Mouse (Mus musculus) embryo, embryonic 11 days (tissue): Measurements from ENCODE around the gene Gm3543.
"Not testable (repeated sequence)": the region's sequence is repeated elsewhere in the genome, so short reads cannot be mapped to it uniquely, and the experiment has no call there.

ENCODE experiments used
- DNase-seq: peaks from one replicate; pipeline ENCODE4 v3.0.0-alpha.2; 2015

Gm3543 gene

DNA sequence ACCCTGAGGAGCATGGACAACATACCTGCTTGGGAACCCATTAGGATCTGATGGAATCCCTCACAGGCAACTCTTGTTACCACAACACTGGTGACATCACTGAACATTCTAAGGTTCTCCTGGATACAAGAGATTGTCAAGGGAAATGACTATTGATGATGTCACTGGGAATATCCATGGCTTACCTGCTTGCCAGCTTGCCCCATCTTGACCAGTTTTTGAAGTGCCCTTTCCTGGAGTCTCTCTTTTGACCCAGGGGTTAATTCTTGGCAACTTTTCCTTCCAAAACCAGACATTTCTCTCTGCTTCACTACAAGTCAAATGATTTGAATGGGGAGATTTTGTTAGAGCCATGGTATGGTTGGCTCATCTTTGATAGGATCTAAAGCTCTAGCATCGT is at the start of gene Gm3543:
Gene Gm3543, minus strand, starts transcription at position 101 of the 400 bp plus-strand sequence.
- not testable (repeated sequence) for DNase-seq

DNA sequence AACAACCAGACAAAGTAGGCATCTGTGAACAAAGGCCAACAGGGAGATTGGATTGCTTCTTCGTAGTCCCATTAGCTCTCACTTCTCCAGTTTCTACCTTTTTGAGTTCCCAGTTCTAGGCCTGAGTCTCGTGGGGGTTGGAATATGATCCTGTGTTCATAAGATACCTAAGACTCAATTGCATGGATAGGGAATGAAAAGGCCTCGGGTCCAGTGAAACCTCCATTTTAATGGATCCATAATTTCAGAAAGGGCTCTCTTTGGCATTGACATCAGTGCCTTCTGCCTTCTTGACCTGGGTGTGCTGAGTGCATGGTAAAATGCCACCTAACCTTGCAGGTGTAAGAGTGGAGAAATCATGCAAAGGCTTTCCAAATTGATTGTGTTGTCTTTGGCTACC is 14.5 kb downstream of the Gm3543 start:
- DNase-seq, result not testable (repeated sequence)

DNA sequence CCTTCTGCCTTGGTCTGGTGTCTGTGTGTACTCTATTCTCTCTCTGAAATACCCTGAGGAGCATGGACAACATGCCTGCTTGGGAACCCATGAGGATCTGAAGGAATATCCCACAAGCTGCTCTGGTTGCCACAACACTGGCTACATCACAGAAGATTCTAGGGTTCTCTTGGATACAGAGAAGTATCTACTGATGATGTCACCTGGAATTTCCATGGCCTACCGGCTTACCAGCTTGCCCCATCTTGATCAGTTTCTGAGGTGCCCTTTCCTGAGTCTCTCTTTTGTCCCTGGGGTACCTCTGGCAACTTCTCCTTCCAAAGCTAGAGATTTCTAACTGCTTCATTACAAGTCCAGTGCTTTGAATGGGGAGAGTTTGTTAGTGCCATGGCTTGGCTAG is 15.3 kb downstream of the Gm3543 start, which contains the start of gene Gm6401:
Gene Gm6401, minus strand, starts transcription at position 101 of the 400 bp plus-strand sequence.
- DNase-seq, result not testable (repeated sequence)

DNA sequence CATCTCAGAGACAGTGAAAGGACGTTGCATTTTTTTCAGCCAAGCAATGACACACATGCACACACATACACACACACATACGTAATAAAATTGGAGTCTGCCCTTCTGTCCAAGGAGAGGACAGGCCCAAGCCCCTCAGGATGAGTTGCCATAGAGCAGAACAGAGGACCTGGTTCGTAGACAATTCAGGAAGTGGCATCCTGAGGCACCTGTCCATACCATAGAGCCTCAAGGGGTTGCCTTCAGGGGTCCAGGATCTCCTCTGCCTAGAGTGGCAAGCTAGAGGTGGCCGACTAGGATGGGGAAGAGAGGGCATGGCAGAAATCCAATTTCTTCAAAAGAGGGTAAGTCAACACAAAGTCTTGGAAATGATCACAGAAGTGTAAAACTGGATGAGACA is 19.0 kb downstream of the Gm3543 start:
- not testable (repeated sequence) for DNase-seq

DNA sequence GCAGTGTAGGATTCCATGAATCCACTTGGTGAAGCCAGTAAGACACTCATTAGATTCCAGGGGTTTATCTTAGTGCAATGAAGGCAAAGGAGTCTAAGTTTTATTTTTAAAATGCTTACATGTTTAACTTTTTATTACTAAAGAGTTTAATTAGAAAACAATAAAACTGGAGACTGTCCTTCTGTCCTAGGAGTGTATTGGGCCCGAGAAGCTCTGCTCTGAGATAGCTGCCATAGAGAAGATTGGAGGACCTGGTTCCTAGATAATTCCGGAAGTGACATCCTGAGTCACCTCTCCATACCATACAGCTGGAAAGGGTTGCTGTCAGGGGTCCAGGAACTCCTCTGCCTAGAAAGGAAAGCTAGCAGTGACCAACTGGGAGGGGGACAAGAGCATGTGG is 39.4 kb downstream of the Gm3543 start, which contains the start of gene 1700024B05Rik:
Gene 1700024B05Rik, plus strand, starts transcription at position 301 of the 400 bp plus-strand sequence.
- not testable (repeated sequence) for DNase-seq
